Mouse (Mus musculus): ENCODE results near the gene Rnf216. TPM values are rescaled to one million over a fixed set of nuclear protein-coding genes. Genes with fewer than 3 reads are reported as not detected.
A peak's percentile ranks its signal among the peaks of the same experiment; 100 is the strongest.

Rnf216 gene
- total RNA-seq, 2 experiments from 2014 or later: 45.1 to 45.2 TPM

DNA sequence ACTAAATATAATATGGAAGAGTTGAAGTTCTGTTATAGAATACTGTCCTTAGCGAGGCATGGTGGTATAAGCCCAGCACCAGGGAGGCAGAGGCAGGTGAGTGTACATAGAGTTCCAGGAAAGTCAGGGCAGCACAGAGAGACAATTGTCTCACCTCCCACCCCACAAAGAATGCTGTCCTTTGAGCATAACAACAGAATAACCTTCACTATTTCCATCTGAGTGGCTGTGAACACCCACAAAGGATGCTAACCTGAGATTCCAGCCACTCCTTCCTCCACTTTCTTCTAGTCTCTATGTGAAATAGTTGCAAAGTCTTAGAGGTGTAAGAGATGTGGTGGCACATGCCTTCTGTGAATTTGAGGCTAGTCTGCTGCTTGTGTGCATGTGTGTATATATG is 89.8 kb downstream of the Rnf216 start:
- DNase-seq (ENCODE audit: low spot score in 2 of 2): no peak

DNA sequence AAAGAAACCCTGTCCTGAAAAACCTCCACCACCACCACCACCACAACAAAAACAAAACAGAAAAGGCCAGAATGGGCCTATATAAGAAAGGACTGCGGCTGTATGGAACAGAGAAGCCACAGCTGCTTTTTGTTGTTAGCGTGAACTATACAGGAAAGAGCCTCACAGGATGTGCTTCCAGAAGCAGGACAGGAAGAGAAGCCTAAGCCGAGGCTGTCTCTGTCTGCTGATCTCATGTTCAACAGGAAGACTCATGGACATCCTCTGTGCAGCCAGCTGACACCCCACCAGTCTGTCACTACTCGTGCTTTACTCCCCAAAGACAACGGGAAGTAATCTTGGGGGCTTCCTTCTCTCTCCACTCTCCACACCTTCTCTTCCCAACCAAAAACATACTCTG is 95.4 kb downstream of the Rnf216 start:
- DNase-seq (ENCODE audit: low spot score in 2 of 2): no peak

DNA sequence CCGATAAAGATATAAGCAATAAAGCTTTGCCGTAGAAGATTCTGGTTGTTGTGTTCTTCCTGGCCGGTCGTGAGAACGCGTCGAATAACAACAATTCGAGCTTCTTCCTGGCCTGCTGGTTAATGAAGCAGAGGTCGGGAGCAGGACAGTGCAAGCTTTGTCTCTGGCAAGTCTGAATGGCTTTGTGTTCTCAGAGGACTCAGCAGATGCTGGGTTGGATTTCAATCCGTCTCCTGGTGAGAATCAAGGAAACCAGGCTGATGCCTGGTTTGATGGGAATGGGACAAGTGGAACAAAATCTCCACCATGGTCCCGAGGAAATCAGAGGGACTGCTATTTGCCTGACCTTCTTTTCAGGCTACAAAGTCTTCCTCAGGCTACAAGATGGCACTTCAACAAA is 103.4 kb downstream of the Rnf216 start:
- DNase-seq (ENCODE audit: low spot score in 2 of 2): no peak

DNA sequence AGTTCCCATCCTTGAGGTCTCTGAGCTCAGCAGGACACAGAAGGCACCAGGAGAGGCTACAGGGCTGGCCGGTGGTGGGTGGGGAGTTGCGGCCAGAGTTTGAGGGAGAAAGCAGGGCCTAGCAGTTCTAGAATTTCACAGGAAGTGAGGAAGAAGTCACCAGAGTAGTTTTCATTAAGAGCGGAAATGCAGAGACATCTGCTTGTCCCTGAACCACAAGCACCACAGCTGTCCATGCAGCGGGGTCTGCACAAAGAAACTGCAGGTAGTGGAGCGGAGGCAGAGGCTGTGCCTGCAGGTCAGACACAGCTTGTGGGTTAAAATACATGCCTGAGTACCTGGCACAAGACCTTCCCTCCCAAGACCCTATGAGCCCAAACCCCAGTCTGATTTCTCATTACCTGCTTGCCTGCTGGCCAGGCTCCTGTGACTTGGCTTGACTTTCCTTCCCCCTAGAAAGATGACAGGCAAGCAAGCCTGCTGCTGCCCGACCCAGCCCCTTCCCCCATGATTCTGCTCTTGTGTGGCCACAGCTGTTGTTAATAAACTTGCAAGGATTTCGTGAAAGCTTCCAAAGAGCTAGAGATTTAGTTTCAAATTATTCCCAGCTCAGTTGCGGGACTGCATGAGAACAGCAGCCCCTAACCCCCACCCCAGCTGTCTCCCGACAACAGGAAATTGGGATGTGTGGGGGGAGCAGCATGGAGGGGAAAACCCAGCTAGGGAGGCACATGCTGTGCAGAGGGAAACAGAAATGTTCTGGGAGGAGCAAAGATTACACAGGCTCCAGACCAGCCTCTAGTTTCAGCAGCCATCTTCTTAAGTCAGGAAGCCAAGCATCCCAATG is 111.9 kb downstream of the Rnf216 start:
- DNase-seq (ENCODE audit: low spot score in 2 of 2): no peak

DNA sequence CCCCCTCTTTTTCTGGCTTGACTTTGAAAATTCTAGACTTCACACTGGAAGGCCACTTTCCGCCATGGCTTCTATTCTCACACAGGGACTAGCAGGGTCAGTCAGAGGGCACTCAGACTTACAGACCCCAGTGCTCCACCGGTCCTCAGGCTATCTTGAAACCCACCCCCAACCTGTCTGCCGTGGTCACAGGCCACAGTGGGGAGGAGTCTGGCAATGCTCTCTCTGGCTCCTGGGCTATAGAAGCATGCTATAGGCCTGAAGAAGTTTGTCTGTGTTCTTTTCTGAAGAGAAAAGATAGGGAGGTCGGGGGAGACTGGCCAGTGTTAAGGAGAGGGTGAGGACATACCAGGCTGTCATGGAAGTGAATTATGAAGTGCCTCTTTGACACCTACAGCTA is 112.7 kb downstream of the Rnf216 start:
- DNase-seq (ENCODE audit: low spot score in 2 of 2): no peak

DNA sequence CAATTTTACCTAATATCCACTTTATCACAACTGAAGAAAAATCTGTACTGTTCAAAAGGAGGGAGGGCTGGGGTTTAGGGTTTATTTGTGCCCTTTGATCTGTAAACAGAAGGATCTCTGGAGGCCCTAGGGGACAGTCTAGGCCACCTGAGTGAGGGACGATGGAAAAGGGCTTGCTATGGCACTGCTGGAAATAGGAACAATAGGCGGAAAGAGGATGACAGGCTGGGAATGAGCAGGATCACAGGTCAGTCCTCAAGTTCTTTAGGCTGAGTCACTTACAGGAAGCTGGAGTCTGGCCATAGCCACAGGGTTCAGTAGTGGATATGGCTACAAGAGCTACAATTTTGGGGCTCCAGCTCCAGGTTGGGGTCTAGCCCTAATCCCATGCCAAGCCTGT is 114.6 kb downstream of the Rnf216 start:
- no peak for DNase-seq (ENCODE audit: low spot score in 2 of 2)

DNA sequence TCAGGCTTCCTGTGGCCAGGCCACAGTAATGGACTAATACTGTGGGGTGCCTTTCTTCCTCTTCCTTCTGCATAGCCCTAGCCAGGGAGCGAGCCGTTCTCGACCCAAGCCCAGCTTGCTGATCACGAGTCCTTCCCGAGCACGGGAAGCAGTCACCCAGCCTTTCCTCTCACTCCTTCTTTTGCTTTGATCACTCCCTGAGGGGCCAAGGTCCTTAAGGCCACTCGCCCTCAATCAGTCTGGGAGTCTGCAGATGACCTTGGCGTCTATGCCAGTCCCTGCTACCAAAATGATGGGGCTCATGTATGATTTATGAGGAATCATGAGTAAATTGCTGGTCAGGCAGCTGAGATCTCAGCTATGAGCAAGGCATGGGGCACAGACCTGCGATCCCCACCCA is 115.3 kb downstream of the Rnf216 start:
- no peak for DNase-seq (ENCODE audit: low spot score in 2 of 2)

DNA sequence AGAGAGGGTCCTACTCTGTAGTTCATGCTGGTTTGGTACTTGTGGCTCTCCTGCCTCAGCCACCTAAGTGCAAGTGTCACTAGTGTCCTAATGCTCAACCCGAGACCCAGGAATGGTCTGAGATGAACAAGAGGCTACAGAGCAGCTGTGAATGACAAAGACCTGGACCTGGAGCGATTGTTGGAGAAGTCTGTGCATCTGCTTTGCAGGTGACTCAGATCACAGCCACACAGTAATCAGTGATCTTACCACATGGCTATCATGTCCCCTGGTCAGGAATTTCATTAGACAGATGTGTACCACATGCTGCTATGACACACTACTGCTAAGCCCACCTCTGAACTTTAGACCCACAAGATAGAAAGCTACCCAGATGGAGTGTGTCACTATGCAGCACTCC is 118.0 kb downstream of the Rnf216 start:
- no peak for DNase-seq (ENCODE audit: low spot score in 2 of 2)

DNA sequence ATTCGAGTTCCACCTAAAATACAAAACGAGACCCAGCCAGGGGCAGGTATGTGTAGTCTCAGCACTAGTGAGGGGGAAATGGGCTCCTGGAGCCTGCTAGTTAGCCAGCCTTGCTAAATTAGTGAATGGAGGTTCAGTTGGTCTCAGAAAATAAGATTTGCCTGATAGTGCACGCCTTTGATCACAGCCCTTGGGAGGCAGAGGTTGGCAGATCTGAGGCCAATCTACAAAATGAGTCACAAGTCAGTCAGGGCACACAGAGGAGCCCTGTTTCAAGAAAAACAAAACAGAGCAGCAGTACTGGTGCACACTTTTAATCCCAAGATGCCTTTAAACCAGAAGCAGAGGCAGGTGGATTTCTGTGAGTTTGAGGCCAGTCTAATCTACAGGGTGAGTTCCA is 123.6 kb downstream of the Rnf216 start:
- DNase-seq (ENCODE audit: low spot score in 2 of 2): no peak

DNA sequence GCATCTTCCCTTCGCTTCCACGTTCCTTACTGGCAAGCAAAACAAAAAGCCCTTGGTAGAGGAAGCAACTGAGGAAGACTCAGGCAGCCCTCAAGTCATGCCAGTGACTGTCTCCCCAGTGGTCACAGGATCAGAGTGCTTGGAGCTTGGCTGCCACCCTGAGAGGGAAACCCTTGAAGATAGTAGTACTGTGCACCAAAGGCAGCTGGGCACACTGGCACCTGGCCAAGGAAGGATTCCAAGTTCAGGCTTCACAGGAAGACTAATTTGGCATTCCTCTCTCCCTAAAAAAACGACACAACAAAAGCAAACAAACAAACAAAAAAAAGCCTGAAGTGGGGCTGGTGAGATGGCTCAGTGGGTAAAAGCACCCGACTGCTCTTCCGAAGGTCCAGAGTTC is 124.3 kb downstream of the Rnf216 start:
- DNase-seq (ENCODE audit: low spot score in 2 of 2): no peak

DNA sequence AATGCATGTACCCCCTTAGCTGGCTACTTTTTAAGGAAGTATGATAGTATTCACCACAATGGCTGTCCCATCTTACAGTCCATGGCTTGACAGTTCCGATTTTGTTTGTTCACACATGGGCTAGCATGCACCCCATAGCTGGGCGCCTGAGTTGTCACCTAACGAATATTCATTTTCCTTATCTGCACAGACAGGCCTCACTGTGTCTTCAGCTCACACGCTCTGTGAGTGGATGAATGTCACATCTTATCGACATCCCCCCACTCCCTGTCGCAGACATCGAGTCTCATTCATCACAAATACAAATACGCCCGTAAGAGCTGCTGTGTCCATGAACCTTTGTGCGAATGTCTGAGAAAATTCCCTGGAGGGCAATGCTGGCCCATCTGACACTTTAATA is 128.5 kb downstream of the Rnf216 start:
- DNase-seq (ENCODE audit: low spot score in 2 of 2): no peak

DNA sequence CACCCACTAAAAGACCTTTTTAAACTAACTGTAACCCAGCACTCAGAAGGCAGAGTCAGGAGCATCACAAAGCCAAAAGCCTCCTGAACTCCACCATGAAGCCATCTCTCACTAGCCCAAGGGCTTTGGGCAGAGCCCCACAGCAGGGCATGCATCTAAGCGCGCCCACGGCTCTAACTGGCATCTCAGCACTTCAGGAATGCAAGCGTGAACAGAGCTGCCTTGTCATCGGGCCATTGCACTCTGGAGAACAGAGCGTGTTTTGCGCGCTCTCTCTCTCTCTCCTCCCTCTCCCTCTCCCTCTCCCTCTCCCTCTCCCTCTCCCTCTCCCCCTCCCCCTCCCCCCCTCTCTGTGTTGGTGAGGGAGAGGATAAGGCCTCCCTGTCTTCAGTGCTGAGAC is 129.6 kb downstream of the Rnf216 start:
- DNase-seq (ENCODE audit: low spot score in 2 of 2): no peak

DNA sequence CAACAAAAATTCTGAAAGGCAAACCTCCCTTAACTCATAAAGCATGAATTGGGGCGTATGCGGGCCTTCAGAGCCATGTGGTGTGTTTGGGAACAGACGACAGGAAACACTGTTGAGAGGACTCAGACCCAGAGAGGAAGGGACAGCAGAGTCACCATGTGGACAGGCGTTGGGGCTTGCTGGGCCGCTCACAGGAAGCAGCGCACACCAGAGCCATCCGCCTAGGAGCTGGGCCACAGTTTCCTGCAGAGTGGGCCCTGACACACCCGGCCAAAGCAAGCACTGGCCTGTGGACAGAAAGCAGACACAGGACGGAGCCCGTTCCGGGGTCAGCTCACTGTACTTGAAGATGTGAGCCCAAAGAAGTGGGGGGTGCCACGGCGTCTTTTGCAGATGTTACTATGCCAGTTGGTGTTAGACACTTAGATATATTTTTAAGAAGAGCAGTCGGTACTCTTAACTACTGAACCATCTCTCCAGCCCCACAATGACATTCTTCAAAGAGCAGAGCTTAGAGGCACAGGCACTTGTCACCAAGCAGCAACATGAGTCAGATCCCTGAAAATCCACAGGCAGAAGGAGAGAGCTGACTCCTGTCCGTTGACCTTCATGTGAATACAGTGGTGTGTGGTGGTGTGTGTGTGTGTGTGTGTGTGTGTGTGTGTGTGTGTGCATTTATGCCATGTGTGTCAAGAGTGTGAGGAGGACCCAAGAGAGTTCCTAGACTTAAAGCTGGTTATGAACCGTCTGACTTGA is 130.6 kb downstream of the Rnf216 start:
- DNase-seq (ENCODE audit: low spot score in 2 of 2): no peak

DNA sequence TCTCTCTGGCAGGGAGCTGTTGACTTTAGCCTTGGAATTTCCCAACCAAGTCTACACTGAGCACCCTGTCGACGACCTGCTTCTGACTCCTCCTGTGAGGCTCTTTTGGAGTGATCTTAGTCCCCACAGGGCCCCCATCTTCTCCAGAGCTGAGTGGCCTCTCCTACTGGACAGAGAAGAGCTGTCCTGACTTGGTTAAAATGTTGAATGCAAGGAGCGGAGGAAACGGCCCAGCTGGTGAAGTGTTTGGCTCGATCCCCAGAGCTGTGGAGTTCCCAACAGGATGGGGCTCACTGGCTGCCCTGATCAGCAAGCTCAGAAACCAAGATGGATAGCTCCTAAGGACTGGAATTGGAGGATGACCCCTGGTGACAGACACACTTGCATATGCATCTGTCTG is 136.3 kb downstream of the Rnf216 start:
- DNase-seq (ENCODE audit: low spot score in 2 of 2): no peak

DNA sequence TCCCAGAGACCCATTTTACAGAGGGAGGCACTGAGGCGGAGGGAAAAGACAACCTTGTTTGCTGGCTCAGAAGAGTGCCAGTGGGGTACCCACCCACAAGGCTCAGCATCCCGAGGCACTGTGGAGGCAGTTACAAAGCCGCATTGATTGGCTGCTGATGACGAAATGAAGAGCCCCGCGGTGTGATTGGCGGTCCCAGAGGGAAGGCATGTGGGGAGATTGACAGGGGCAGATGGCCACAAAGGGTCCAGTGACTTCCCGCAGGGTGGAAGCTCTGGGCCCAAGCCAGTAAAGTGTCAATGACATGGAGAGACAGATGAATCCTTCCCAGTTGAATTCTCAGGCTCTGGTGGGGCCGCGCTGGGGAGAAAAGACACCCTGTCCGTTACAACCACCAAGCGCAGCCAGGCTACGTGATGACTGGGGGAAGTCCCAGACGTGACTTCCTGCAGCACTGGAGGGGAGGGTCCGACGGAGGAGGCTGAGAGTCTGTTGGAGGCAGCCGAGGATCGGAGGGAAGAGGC is 138.1 kb downstream of the Rnf216 start:
- peak; percentile 65 to 79 for DNase-seq (ENCODE audit: low spot score in 2 of 2)

DNA sequence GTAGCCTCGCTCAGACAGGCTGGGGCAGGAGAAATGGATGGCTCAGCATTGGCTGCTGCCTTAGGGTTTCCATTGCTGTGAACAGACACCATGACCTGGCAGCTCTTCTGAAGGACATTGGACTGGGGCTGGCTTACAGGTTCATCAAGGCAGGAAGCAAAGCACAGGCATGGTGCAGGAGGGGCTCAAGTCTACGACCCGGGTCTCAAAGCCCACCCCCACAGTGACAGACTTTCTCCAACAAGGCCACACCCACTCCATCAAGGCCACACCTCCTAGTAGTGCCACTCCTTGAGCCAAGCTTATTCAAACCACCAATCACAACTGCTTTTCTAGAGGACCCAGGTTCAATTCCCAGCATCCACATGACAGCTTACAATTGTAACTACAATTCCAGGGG is 138.8 kb downstream of the Rnf216 start:
- DNase-seq (ENCODE audit: low spot score in 2 of 2): no peak

DNA sequence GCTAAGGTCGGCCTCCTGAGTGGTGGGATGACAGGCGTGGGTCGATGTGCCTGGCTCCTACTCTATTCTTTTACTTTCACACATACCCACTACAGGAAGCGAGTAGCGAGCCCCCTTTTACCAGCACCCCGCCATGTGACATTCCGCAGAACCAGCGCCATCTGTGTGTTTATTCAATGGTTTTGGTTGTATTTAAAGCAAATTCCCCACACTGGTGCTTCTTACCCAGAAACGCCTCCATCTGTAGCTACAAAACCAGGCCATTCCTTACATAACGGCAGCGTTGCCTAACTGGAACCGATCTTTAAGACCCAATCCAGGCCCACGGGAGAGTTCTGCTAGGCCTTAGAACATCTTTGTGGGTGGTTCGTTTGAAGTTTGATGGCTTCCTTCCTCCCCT is 144.4 kb downstream of the Rnf216 start:
- DNase-seq (ENCODE audit: low spot score in 2 of 2): peak; percentile 82 to 90

DNA sequence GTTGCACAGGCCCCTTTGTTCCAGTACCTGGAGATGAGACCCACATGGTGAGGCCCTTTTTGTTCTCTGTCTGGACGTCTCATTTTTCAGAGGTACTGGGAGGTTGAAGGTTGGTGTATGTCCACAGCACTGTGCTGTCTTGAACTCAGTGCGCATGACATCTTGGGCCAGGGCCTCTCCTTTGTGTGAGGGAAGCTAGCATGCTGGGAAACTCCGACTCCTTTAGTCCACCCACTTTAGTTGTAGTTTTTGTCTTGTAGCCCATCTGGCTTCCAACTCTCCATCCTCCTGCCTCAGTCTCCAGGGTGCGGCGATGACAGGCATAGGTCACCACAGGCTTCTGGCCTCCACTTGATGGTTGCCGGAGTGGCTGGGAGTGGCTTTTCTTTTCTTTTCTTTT is 148.1 kb downstream of the Rnf216 start:
- peak in 1 of 2 experiments; percentile 16 for DNase-seq (ENCODE audit: low spot score in 2 of 2)

DNA sequence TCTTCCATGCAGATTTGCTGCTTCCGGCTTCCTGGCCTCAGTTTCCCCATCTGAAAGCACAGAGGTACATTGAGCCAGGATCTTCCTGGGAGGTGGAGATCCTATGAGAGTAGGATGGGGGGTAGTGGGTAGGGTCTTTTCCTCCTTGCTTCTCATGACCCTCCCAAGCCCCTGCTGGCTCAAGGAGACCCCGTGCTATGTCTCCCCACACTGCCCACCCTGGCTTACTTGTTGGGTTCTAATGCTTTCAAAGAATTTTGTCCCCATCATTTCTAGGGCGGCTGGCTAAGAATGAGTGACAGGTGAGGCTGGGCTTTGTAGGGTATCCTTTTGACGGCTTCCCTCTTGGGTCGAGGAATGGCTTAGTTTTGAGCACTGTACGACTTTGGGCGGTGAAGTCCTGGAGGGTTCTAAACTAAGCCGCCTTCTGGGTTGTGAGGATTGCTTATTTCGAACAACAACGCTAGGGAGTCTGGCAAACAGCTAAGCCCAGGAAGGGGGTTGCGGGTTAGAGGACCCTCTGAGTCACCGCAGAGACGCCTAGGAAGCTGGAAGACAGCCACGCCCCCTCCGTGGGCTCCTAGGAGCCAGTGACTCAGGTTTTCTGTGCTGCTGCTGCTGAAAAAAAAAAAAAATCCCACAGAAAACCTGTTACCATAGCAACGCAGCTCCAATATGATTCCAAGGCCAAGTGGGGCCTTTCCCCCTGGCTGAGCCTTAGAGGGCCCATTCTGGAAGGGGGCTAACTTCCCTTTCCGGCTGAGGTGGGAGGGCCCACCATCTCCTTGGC is 148.9 kb downstream of the Rnf216 start:
- peak; percentile 75 to 82 for DNase-seq (ENCODE audit: low spot score in 2 of 2)

DNA sequence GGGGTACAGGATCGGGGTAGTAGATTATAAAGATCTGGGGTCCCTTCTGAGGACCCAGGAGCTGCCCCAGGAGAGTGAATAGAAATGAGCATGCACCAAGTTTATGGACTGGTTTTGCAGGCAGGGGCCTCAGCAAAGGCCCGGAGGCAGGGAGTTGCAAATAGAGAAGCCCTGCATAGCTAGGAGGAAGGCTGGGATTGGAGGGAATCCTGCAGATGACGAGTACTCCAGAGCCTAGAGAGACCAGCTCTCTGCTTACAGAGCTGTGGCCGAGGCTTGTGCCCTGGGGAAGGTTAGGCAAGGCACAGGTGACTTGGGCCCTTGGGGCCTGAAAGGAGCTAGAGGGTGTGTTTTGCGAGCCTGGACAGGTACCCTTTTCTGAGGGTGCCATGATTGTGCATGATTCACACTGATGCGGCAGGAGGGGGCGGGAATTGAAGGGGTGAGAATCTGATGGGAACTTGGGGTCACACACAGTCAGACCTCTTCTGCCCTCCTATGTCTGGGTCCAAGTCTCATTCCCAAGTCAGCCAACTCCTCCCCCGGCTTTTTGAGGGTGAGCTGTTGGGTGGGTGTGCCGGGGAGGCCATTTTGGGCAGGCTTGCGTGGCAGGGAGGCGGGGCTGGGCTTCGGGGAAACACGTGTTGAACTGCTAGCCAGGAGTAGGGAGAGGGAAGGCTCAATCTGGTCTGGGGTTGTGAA is 149.6 kb downstream of the Rnf216 start:
- DNase-seq (ENCODE audit: low spot score in 2 of 2): peak; percentile 77 to 85

DNA sequence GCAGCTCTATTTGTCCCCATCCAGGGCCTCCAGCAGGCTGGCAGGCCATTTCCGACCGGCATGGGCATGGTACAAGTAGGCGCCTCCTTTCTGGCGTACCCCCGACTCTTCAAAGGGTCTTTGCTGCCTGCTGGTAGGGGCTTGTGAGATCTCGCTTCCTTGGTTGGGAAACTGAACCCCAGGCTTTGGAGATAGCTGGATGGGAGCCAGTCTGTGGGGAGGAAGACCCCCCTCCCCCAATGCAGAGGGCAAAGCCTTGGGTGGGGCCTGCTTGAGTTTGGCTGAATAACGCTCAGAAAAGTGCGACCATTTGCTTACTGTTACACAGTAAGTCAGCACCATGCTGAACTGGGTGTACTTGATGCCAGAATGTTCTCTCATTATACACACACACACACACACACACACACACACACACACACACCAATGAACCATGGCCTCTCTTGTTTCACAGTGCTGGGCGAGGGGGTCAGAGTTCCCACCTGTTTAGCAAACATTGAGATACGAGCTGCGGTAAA is 150.3 kb downstream of the Rnf216 start:
- no peak for DNase-seq (ENCODE audit: low spot score in 2 of 2)
